Mouse (Mus musculus): Measurements from ENCODE around the gene Clic1.
"Not testable (repeated sequence)": the region's sequence is repeated elsewhere in the genome, so short reads cannot be mapped to it uniquely, and the experiment has no call there.

Clic1 gene

DNA sequence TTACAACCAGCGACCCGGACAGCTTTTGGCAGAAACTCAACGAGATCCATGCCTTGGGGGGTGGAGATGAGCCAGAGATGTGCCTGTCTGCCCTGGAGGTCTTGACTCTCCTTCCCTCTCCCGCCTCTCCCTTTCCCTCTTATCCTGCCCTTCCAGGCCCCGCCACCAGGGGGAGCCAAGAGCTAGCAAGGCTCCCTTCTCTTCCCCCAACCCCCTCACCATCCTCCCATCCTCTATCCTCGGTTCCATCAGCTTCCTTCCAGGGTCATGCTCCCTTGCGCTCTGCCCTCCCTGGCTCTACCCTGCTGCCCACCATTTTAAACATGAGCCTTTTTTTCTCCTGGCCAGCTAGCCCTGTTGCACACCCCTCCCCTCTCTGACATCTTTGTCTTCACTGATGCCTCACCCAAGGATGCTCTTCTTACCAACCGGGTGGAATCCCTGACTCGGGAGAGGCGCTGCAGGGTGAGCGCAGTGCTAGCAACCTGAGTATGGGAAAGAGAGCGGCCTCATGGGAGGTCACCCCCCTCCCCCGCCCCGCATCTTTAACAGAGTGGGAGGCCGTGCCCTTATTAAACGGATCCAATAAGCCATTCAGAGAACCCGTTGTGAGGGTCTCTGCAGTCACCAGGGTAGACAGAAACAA lies 28.5 kb upstream of the Clic1 start:
- DNase-seq (ENCODE audit: low read depth, low spot score) = peak; percentile 90

DNA sequence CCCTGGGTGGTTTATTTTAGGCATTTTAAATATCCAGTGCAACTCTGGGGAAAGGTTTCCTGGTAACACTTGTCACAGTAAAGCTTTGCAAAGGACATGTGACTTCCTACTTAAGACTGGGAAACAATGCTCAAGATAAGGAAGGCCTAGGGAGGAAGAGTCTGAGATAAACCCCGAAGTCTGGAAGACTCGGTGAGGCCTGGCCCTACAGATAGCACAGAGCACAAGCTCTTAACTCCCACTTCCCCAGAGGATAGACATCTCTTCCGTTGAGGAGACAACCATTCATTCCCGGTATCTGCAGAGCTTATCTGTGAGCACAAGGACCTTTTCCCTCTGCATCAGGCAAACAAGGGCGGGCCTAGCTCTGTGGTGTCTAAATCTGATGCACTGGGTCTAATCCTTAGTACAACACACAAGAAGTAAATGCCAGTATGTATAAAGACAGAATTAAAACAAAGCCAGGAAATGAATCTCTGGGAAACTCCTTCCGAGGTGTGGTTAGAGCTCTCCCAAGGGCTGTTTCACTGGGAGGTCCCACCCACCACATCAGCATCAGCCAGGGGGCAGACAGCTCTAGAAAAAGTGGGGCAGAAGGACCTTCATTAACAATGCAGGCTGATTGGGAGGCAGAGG lies 27.8 kb upstream of the Clic1 start:
- DNase-seq (ENCODE audit: low read depth, low spot score) = no peak

DNA sequence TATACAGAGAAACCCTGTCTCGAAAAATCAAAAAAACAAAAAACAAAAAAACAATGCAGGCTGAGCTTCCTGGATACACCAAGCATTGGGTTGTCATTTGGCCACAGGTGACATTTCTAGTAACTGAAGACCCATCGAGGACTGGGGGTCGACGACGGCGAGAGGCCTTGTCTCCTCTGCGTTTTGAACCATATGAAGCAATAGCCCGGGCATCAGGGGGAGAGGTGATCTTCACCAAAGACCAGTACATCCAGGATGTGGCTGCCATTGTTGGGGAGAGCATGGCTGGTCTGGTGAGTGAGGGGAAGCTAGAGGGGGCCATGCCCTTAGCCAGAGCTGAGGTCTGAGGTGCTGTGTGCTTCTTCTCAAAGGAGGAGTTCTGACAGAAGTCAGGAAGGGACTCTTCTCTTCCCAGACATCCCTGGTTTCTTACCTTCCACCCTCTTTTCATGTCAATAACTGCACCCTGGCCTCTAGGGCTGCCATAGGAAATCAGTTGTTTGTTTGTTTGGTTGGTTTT lies 27.2 kb upstream of the Clic1 start:
- no peak for DNase-seq (ENCODE audit: low read depth, low spot score)

- DNase-seq (ENCODE audit: low read depth, low spot score) = no peak
Measured at GRCm38 (mm10) chr17:35023221-35023620, 26.5 kb upstream of the Clic1 start.

GRCm38 (mm10) chr17:35023756-35024155 lies 26.0 kb upstream of the Clic1 start:
- no peak for DNase-seq (ENCODE audit: low read depth, low spot score)

- no peak for DNase-seq (ENCODE audit: low read depth, low spot score)
Measured at GRCm38 (mm10) chr17:35024261-35024660, 25.5 kb upstream of the Clic1 start.

DNA sequence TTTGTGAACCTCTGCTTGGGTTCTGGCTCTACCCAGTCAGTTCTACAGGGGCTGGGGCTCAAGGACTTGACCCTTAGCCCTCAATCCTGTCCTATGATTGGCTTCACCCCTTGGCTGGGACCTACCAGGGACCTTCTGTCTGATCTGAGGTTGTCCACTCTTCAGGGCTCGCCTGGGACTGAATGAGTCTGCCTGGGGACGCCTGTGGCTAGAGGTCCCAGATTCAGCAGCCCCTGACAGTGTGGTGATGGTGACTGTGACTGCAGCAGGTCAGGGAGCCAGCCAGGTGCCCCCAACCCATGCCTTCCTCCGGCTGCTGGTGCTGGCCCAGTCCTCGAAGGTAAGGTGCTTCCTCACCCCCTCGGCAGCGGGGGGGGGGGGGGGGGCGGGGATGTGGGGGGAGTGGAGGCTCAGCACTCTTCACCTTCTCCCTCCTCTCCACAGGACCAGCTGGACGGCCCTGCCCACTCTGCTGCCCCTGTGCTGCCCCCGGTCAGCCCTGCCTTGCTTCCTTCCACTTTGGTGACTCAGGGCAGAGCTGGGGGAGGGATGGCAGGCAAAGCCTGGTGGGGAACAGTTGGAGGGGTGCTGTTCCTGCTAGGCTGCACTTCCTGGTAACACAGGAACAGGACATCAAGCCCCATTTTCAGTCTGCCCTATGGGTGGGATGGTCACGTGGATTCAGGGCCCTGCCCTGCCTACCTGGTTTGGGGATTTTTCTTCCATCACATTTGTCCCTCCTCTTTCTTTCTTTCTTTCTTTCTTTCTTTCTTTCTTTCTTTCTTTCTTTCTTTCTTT lies 24.9 kb upstream of the Clic1 start:
- no peak for DNase-seq (ENCODE audit: low read depth, low spot score)

DNA sequence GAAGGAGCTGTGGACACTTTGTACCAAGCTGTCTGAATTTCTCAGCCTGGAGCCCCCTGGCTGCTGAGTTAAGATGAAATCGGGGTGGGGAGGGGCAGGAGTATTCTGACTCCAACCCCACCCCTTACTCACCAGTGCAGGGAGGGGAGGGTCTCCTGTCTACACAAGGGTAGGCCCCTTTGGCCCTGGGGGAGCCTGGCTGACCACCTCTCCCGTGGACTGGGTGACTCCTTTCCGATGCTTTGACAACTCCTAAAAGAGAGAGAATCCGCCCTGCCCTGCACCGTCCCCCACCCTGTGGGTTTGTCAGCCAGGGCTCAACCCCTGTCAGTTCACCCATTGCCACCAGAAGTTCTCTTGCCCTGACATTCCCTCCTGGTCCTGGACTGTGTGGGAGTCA lies 23.6 kb upstream of the Clic1 start:
- no peak for DNase-seq (ENCODE audit: low read depth, low spot score)

- DNase-seq (ENCODE audit: low read depth, low spot score) = peak; percentile 70
Measured at GRCm38 (mm10) chr17:35027277-35028068, 22.3 kb upstream of the Clic1 start, which contains the start of gene Sapcd1. TSS of gene Sapcd1 (minus strand) at chr17:35028016.

GRCm38 (mm10) chr17:35028315-35028714 lies 21.5 kb upstream of the Clic1 start:
- DNase-seq (ENCODE audit: low read depth, low spot score) = no peak

DNA sequence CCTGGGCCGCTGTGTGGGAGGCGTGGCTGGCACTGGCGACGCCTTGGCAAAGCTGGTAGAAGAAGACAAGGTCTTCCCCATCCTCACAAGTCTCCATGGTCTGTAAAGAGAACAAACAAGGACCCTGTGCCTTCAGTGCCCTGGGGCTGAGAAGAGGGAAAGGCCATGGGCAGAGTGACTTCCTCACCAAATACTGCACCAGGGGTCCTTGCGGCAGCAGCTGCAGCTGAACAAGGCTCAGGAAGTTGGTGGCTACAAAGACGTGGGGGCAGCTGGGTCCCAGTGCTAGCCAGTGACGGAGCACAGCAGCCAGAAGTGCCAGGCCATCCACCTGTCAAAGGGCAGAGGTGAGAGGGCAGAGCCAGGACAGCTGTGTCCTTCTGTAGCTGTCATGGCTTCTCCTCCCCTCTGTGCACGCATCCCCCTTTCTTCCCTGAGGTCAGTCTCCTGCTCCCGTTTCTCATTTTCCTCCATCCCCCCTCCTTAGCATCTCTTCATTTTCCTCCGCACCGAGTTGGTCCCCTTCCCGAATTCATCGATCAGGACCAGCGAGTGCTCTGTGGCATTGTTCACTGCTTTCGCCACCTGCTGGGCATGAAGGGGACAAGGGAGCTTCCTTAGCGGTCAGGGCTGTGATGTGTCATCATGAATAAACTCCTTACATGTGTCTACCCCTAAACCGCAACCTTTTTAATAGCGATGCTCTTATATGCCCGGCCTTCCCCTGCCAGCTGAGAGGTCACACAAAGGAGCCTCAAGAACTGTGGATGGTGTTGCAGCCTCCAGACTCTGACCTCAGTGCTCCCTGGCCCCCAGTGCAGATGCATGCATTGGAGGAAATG lies 19.9 kb upstream of the Clic1 start:
- DNase-seq (ENCODE audit: low read depth, low spot score) = no peak

- no peak for DNase-seq (ENCODE audit: low read depth, low spot score)
Measured at GRCm38 (mm10) chr17:35031272-35031671, 18.5 kb upstream of the Clic1 start.

DNA sequence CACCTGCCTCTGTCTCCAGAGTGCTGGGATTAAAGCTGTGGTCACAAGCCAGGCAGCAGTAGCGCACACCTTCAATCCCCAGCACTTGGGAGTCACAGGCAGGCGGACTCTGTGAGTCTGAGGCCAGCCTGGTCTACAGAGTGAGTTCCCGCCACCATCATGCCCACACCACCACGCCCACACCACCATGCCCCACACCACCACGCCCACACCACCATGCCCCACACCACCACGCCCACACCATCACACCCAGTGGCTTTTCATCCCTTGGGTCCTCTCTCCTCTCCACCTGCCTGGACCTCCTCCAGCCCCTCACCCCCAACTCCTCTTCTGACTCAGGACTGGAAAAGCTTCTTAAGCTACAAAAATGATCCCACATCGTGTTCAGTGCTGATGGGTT lies 17.9 kb upstream of the Clic1 start:
- DNase-seq (ENCODE audit: low read depth, low spot score) = no peak

DNA sequence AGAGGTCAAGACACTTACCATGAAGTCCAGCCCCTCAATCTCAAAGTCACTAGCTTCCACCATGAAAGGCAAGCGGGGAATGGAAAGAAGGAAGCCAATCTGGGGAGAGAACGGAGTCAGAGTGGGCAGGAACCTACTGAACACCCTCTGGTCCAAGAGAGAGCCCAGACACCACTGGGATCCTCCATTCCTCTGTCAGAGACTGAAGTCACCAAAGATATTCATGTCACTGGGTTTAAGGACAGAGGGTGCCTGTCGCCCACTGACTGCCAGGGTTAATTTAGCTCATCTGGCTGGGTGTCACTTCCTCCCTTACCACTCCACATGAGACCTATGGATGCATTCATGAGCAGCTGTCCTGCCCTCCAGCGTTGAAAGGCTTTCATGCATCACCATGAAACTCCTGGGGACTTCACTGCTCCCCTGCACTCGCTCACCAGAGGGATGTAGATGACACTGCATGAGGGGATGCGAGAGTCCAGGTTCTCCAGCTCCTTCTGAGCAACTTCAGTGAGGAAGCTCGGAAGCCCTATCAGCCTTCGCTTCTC lies 17.4 kb upstream of the Clic1 start:
- DNase-seq (ENCODE audit: low read depth, low spot score) = no peak

DNA sequence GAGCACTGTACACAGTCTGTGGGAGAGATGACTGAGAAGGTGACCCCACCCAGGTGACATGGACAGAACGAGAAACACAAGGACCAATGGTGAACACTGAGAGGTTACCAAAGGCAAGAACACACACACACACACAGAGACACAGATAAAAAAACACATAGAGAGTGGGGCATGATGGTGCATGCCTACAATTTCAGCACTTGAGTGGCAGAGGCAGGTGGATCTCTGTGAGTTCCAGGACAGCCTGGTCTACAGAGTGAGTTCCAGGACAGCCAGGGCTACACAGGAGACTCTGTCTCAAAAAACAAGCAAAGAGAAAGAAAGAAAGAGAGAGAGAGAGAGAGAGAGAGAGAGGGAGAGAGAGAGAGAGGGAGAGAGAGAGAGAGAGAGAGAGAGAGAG lies 16.1 kb upstream of the Clic1 start:
- DNase-seq (ENCODE audit: low read depth, low spot score) = not testable (repeated sequence)

DNA sequence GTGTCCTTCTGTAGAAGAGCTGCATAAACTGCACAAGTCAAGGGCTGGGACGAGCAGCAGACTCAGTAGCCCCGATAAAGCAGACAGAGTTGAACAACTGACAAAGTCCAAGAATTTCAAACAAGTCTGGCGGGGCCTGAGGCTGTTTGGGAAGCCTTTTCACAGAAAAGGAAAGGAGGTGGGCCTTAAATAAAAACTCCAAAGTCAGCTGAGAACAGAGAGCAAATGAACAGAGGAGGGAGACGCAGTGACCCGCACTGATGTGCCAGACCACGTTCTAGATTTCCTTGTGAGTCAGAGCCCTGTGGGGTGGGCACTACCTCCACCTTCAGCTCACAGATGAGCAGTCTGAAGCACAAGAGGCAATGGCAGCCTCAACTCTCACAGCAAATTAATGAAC lies 14.9 kb upstream of the Clic1 start:
- DNase-seq (ENCODE audit: low read depth, low spot score) = no peak

DNA sequence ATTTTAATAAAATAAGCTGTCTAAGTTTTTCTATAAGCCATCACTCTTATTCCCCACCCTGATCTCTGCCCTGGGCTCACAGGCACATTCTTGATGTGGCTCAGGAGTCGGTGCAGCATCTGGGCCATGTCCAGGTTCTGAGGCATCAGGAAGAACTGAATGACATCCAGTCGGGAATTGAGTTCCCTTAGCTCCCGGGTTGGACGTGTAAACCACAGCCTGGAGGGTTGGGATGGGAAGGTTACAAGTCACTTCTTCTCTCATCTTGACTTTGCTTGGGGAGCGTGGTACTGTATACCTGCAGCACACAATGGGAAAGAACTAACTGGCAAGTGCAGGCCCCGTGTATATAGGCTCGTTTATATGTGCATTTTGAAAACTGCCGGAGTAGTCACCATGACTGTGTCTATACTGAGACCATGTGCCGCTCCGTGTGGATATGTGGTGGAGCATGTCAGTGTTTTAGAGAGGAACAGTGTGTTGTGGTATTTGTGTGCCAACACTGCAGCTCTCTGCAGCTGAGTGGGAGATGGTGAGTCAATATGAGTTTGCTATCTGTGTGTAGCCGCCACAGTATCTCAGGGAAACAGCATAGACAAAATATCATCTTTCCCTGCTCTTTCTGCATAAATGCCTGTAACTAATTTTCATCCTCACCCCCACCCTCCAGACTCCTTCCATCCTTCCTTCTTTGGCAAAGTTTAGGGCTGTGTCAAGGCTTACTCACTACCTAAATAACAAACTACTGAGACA lies 10.5 kb upstream of the Clic1 start:
- DNase-seq (ENCODE audit: low read depth, low spot score) = no peak

- DNase-seq (ENCODE audit: low read depth, low spot score) = no peak
Measured at GRCm38 (mm10) chr17:35043794-35044193, 6.0 kb upstream of the Clic1 start.

DNA sequence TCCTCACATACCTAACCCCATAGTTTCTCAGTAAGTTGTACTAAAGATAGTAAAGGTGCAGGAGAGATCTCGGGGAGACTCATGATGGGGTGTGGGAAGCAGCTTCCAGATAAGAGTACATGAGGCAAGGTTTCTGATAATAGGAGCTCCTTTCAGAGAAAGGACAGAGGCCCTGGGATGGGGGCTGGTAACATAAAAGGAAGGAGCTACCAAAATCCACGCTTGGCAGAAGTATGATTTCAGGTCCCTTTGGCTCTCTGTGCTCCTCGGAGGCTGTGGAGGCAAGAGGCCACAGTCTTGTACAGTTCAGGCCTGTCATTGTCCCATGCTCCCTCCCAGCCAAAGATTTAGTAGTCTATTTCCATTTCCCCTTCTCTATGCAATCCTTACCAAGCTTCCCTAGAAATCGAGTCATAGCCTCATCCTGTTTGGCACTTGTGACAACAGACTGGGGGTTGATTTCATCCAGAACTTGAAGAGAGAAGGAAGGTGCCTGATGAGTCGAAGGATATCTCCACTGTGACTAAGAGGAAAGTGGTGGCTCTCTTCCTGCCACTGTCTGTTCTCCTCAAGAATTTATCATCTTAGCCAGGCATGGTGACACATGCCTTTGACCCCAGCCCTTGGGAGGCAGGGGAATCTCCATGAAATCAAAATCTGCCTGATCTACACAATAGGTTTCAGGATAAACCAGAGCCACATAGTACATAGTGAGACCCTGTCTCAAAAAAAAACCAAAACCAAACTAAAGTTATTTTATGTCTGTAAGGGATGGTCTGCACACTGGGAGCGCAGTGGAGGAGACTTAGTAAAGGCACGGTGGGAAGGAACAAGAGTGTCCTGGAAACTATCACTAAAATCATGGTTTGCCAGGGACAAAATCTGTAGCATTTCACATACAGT lies 4.6 kb upstream of the Clic1 start:
- DNase-seq (ENCODE audit: low read depth, low spot score) = no peak
